Mouse (Mus musculus) adrenal gland, postnatal 36 days (tissue): ENCODE results near the gene Ppp1r12c. TPM values are rescaled to one million over a fixed set of nuclear protein-coding genes. Genes with fewer than 3 reads are reported as not detected.

Source experiments
- DNase-seq, 2 experiments: peaks; one replicate each; pipeline ENCODE4 v3.0.0; 2021; ENCODE audit warnings: mixed read lengths in 1 of 2
- microRNA-seq: library from miRNA; unstranded; fragments of <30 nt; microRNA quantifications from one replicate; pipeline ENCODE4 v1.2.0, GENCODE M21; 2021
- total RNA-seq, 2 experiments: library from RNA; stranded (reverse); gene quantifications; 2 replicates each; pipeline ENCODE4 v1.2.3; 2021

Ppp1r12c gene
- total RNA-seq, 2 experiments from 2014 or later = 74.6 to 112 TPM

DNA sequence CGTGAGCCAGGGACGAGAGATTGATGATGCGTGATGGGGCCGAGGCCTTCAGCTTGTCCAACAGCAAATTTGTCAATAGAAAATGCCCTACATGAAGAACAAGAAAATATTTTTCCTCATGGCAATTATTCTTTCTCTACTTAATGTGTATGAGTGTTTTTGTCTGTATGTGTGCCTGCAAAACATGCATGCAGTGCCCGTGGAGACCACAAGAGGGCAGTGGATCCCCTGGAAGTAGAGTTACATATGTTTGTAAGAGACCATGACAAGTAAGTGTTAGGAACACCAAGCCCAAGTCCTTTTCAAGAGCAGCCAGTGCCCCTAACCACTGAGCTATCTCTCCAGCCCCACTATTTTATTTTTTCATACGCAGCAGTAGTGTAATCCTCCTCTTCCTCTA is 69.9 kb downstream of the Ppp1r12c start:
- DNase-seq = peak; percentile 77 to 80

Small RNAs within 50 kb of the gene (microRNA-seq; reads per million reads assigned to microRNA genes)
- not detected for gene Gm24605

Other genes starting within 250 kb of the Ppp1r12c start
- gene Ncr1, start 164.0 kb downstream of the Ppp1r12c start, total RNA-seq = not detected
- gene Gp6, start 103.9 kb downstream of the Ppp1r12c start, total RNA-seq = under 1 TPM in 1 of 2 experiments, not detected in 1; 0.20 TPM
- gene Rdh13, start 56.0 kb downstream of the Ppp1r12c start, total RNA-seq = 10 to 100 TPM; 18.3 to 24.1 TPM
- 1 to 10 TPM; 2.6 to 9.6 TPM for gene Eps8l1, start 41.0 kb downstream of the Ppp1r12c start, total RNA-seq
- gene Tnnt1, start 14.7 kb upstream of the Ppp1r12c start, total RNA-seq = 1 to 10 TPM; 1.0 to 1.8 TPM
- under 1 TPM; 0.56 to 0.76 TPM for gene Tnni3, start 22.5 kb upstream of the Ppp1r12c start, total RNA-seq
- 1 to 10 TPM in 1 of 2 experiments, under 1 TPM in 1; 0.70 to 1.2 TPM for gene Dnaaf3, start 30.8 kb upstream of the Ppp1r12c start, total RNA-seq
- gene Syt5, start 45.9 kb upstream of the Ppp1r12c start, total RNA-seq = 1 to 10 TPM; 6.4 to 9.5 TPM
- not detected for gene Ptprh, start 102.4 kb upstream of the Ppp1r12c start, total RNA-seq
- 1 to 10 TPM; 5.9 to 8.2 TPM for gene Tmem86b, start 129.7 kb upstream of the Ppp1r12c start, total RNA-seq
- 10 to 100 TPM; 82.6 to 89.5 TPM for gene Ppp6r1, start 157.3 kb upstream of the Ppp1r12c start, total RNA-seq
- gene Hspbp1, start 183.4 kb upstream of the Ppp1r12c start, total RNA-seq = 10 to 100 TPM; 47.8 to 50.7 TPM
- gene Brsk1, start 188.9 kb upstream of the Ppp1r12c start, total RNA-seq = 1 to 10 TPM; 6.6 to 8.0 TPM
- under 1 TPM; 0.16 to 0.43 TPM for gene Tmem150b, start 223.6 kb upstream of the Ppp1r12c start, total RNA-seq
- 10 to 100 TPM; 30.5 to 34.6 TPM for gene Kmt5c, start 238.4 kb upstream of the Ppp1r12c start, total RNA-seq